In the genomic region with DNA sequence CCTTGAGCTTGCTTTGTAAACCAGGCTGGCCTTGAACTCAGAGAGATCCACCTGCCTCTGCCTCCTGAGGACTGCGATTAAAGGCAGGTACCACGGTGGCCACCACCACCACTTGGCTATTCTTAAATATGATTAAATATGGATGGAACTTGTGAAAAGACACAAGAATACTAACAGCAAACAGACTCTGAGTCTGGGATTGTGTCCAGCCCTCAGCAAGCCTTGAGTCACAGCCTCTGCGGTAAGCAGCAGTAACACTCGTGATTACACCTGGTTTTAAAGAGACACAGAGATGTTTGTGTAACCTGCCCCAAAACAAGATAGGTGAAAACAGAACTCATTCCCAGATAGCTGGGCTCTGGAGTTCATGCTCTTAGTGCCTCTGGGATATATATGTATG, we compare ENCODE assay signal across 16 mouse cellular contexts.
"Had no signal": no experiment of that assay in that cellular context is flagged by ENCODE, and none has a peak within 500 bp of the region (broad histone marks: within the 10 kb centered on the region; RNA-seq: fewer than 3 reads in every experiment).

No protein-coding gene starts in this region.

- H3K36me3 ChIP-seq: midbrain, embryonic 10.5 days; midbrain, embryonic 12.5 days; neural tube, embryonic 13.5 days; stomach, embryonic 15.5 days had no signal

- ATAC-seq: midbrain, embryonic 16.5 days had no signal

- DNase-seq: lung, adult 18-20 months; lung, embryonic 14.5 days; lung, postnatal 10 days; lung, postnatal 4 days; midbrain, embryonic 14.5 days; right cerebral cortex, postnatal 14 days; thymus, adult 2 months; thymus, postnatal 25 days; thymus, postnatal 4 days had no signal

- H3K4me3 ChIP-seq: midbrain, embryonic 10.5 days; midbrain, embryonic 12.5 days; myocyte; neural tube, embryonic 13.5 days; stomach, embryonic 15.5 days had no signal

- H3K27me3 ChIP-seq: midbrain, embryonic 12.5 days; neural tube, embryonic 13.5 days; stomach, embryonic 15.5 days had no signal

- H3K27ac ChIP-seq: midbrain, embryonic 10.5 days; midbrain, embryonic 12.5 days; neural tube, embryonic 13.5 days; stomach, embryonic 15.5 days; stomach, postnatal 0 days had no signal

- H3K4me1 ChIP-seq: midbrain, embryonic 10.5 days; midbrain, embryonic 12.5 days; neural tube, embryonic 13.5 days had no signal

- H3K9me3 ChIP-seq: midbrain, embryonic 10.5 days; midbrain, embryonic 12.5 days; neural tube, embryonic 13.5 days; stomach, embryonic 15.5 days had no signal

- H3K4me2 ChIP-seq: lung, embryonic 14.5 days; midbrain, embryonic 12.5 days; neural tube, embryonic 13.5 days; stomach, embryonic 15.5 days had no signal

- H3K9ac ChIP-seq: lung, embryonic 14.5 days; midbrain, embryonic 12.5 days; neural tube, embryonic 13.5 days; stomach, embryonic 15.5 days had no signal
